Mouse (Mus musculus) v-Abl transformed pro-B cells (cell line): ENCODE measurements at regions not wholly inside any gene's neighbourhood (a gene's known extent, or its start where the extent isn't known, plus 50 kb on each side); places are given as distances from the start of the nearest gene placed in this dataset.

Experiments used
- in situ Hi-C, 2 experiments: fragments of 400-800 bp; cut with MboI; formaldehyde crosslinking; loops; one replicate each; pipeline ENCODE4 v1.15.1; 2025; ENCODE audit not compliant: unreplicated experiment in 2 of 2

DNA sequence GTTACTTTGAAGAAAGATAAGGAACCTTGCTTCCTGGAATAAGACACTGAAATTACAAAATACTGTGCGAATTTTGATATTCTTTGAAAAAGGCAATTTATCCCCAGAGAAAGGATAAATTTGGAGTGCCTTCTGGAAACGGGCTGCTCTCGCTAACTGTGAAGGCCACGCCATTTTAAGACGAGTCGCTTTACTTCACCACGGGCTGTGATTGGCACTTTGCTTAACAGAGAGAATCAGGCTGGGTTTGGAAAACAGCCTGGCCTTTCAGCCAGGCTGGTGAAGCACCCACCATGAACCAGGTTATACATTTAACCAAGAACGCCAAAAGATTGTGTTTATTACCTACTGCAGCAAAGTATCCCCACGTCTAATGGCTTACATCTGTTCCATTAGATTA, 132.7 kb downstream of the Gm9817 start:
- in situ Hi-C loops = no loop called here

DNA sequence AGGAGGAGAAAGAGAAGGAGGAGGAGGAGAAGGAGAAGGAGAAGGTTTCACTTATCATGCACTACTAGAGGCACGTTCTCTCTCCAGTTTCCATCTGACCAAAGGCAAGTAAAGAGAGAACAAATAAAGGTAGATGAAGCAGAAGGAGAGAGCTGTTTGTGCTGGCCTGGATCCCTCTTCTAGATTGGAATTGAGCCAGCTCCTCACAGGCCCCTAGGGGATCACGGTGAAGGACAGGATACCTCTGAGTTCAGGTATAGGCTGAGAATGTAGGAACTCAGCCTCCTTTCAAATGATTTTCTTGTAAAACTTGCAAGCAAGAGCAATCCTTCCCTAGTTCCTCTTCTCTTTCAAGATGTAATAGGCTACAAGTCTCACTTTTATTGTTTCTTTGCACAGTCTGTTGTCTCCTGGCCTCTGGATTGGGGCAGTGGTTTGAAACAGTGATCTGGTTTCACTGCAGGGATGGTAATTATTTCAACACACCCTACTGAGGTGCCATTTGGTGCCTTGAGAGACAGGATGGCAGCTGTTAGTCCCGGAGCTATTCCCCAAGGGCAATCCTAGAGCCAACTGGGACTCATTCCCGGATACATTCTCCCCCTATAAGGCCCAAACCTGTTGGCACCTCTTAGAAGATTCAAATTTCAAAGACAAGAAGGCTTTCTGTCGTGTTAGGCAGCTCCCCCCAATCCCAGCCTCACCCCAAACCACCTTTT, 134.8 kb downstream of the Gm9817 start:
- in situ Hi-C loops = no loop called here

- in situ Hi-C loops = no loop called here
These were observed 139.8 kb downstream of the Gm9817 start for GRCm38 (mm10) chr13:45218251-45218650.

DNA sequence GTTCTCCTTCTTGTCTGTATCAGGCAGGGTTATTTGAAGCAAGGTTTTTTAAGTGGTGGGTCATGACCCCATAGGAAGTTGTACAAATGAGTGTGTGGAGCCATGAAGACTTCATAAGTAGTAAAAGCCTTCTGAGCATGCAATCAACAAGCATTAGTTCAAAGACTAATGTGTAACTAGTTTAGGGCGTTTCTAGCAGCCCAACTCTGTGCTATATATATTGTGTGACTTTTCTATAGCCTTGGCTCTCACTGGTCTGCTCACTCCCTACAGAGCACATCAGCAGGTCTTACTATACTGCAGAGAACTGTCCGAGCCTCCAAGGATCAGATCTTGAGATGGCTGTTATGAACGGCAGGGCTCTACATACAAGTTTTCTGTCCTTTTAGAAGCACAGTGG, 141.2 kb downstream of the Gm9817 start:
- in situ Hi-C loops = no loop called here

DNA sequence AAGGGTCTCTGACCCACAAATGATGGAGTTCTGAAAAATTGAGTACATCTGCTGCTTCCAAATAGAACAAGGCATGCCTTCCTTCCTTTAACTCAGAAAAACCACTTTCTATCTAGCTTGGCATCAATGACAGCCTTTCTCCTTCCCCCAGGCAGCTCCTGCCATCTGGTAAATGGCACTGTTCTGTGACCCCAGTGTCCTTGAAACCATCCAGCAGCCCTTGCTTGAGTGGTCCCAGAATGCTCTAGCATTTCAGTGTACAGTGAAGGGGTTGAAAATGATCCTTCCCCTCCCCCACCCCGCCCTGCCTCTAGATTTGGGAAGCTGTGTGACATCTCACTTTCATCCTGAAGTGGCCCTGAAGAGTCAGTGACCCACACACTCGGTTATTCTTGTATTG, 152.3 kb downstream of the Gm9817 start:
- in situ Hi-C loops = no loop called here

- in situ Hi-C loops = no loop called here
These were observed 154.3 kb upstream of the Mylip start for GRCm38 (mm10) chr13:45235236-45235635.

DNA sequence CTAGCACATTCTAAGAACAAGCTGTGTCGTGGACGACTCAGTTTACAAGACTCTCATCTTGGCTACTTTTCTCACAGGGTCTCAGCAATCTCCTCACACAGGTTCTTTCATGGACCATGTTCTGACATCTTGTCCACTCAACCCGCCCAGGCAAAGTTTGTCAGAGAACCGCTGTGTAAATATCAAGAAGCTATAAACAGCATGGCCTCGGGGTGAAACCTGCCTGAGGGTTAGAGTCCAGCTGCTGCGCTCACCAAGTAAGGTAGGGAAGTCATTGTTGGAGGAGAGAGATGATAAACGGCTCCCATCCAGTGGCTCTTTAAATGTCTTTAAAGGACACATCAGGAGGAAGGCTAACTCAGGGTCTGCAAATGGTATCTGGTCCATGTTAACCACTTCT, 151.3 kb upstream of the Mylip start:
- in situ Hi-C loops = no loop called here

DNA sequence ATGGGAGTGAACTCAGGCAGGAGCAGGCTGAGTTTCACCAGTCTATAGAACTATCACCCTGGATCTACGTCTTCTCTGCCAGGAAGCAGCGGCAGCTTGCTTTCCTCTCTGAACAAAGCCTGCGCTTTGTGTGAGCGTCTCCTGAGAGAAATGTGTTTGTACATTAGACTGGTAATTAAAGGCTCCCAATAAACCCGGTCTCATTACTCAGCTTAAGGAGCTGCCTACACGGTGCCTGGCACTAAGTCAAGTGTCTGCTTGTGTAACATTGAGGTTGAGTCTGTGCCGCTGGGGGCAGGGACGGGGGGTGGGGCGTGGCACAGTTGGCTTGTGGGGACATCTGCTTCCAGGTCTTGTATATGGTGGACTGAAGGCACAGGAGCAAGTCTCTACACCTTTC, 150.4 kb upstream of the Mylip start:
- in situ Hi-C loops = no loop called here

DNA sequence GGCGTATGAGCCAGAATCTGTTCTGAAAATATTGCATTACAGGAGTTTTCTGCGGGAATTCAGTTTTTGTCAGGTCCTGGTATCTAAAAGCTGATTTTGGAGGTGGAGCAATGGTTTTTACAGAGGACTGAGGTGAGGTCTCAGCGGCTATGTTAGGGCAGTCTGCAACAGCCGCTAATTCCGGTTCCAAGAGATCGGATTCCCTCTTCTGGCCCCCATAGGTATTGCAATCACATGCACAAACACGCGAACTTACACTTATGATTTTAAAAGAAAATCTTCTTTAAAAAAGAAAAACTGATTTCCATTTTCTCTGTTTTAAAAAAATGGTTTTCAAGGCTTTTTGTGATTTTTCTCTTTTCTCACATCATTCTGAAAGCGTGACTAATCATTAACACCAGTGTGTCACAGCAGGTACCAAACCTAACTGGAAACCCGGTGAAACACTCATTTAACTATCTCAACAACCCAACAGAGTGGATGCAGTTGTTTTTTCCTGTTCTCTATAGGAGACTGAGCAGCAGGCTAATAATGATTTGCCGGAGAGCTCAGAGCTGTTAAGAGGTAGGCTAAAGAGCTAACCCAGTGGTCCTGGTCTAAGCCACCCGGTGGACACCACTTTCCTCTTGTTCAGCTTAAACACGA, 149.4 kb upstream of the Mylip start:
- in situ Hi-C loops = no loop called here

- in situ Hi-C loops = no loop called here
These were observed 147.3 kb upstream of the Mylip start for GRCm38 (mm10) chr13:45242261-45242660.

- in situ Hi-C loops = no loop called here
These were observed 146.8 kb upstream of the Mylip start for GRCm38 (mm10) chr13:45242750-45243149.

- in situ Hi-C loops = no loop called here
These were observed 143.9 kb upstream of the Mylip start for GRCm38 (mm10) chr13:45245651-45246050.

GRCm38 (mm10) chr13:45246341-45246740, 143.2 kb upstream of the Mylip start:
- in situ Hi-C loops = no loop called here

- in situ Hi-C loops = no loop called here
These were observed 139.5 kb upstream of the Mylip start for GRCm38 (mm10) chr13:45250028-45250427.

DNA sequence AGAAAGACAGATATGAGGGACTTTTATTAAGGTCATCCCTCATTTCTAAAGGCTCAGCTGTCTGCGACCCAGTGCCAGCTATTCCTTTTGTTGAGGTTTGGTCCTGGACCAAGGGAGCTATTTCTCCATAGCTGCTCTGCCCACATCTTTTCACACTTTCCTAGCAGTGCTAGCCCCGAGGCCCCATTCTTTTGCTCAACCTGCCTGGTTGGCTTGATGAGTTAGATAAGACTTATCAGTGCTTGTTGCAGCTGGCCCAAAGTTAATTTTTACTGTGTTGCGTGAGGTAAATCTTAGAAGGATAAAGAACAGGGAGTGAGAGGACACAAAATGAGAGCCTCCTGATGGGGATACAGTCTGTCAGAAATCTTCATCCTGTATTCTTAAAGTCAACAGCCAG, 138.5 kb upstream of the Mylip start:
- in situ Hi-C loops = no loop called here

GRCm38 (mm10) chr13:45252126-45252525, 137.4 kb upstream of the Mylip start:
- in situ Hi-C loops = no loop called here

DNA sequence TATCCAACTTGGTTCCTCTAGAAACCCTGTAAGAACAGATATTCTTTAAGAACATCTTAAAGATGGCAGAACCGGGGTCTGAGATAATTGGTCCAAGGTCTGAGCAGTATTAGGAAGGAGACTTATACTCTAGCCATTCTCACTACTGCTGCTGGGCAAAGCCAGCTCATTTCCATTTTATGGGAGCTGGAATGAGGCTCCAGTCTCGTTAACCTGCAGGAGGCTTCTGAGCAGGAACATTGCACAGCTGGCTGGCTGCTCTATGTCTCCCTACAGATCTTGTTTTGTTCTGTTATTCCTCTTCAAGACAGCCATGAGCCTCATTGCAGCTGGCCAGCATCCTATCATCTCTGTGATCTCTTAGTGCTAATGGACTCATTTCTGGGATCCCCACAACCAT, 136.3 kb upstream of the Mylip start:
- in situ Hi-C loops = no loop called here

DNA sequence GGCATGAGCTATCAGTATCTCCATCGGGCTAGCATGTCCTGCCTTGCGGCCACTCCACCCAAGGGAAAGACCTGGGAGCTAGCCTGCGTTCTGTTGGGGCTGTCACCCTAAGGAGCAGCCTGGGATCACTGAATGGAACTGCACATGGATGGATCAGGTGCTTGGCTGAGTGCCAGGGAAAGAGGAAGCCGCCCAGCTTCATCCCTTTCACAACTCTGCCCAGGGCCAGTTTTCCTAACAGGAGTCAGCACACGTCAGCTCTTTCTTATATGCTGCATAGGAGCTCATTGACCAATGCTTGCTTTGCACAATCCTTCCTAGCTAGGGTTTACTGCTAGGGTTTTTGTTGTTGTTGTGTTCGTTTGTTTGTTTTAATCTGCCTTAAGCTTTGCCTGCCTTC, 134.3 kb upstream of the Mylip start:
- in situ Hi-C loops = no loop called here

- in situ Hi-C loops = no loop called here
These were observed 127.5 kb upstream of the Mylip start for GRCm38 (mm10) chr13:45262011-45262410.

- in situ Hi-C loops = no loop called here
These were observed 123.1 kb upstream of the Mylip start for GRCm38 (mm10) chr13:45266287-45267064.

- in situ Hi-C loops = no loop called here
These were observed 122.1 kb upstream of the Mylip start for GRCm38 (mm10) chr13:45267446-45267845.

- in situ Hi-C loops = no loop called here
These were observed 121.6 kb upstream of the Mylip start for GRCm38 (mm10) chr13:45267906-45268305.
